Mouse (Mus musculus): Measurements from ENCODE around the gene Man2a2.
"Not testable (repeated sequence)": the region's sequence is repeated elsewhere in the genome, so short reads cannot be mapped to it uniquely, and the experiment has no call there.

Man2a2 gene

GRCm38 (mm10) chr7:80331433-80331832 lies 39.7 kb downstream of the Man2a2 start:
- H3K4me1 ChIP-seq (replicated peaks; ENCODE audit: low read depth, low read length): peaks cover 29% of the 10 kb centered on the region
- H3K27me3 ChIP-seq (ENCODE audit: insufficient read depth, low read length): no peaks in the 10 kb centered on the region
- peaks cover 88% of the 10 kb centered on the region for H3K36me3 ChIP-seq (ENCODE audit: insufficient read depth, low read length)
- H3K4me3 ChIP-seq (replicated peaks; ENCODE audit: low read length): no peak overlapping the region
- TF ChIP-seq CTCF (conservative IDR thresholded peaks at IDR 0.05; ENCODE audit: low read length) (no peak), NANOG (IDR thresholded peaks at IDR 0.05; ENCODE audit: borderline replicate concordance, low read length) (no peak), POU5F1 (IDR thresholded peaks at IDR 0.05; ENCODE audit: borderline replicate concordance, low read length) (no peak)
- H3K9me3 ChIP-seq (ENCODE audit: low read length): peaks cover 9% of the 10 kb centered on the region; the same call in 1 of the 2 replicates

- no peaks in the 10 kb centered on the region for H3K27me3 ChIP-seq (ENCODE audit: insufficient read depth, low read length)
These were observed 40.9 kb downstream of the Man2a2 start for GRCm38 (mm10) chr7:80330278-80330677.

GRCm38 (mm10) chr7:80326076-80326475 lies 45.1 kb downstream of the Man2a2 start:
- peak overlapping the region; percentile 66 for H3K4me3 ChIP-seq (replicated peaks; ENCODE audit: low read length)
- TF ChIP-seq CTCF (conservative IDR thresholded peaks at IDR 0.05; ENCODE audit: low read length) (no peak), POU5F1 (IDR thresholded peaks at IDR 0.05; ENCODE audit: borderline replicate concordance, low read length) (no peak), NANOG (IDR thresholded peaks at IDR 0.05; ENCODE audit: borderline replicate concordance, low read length) (no peak)
- H3K36me3 ChIP-seq (ENCODE audit: insufficient read depth, low read length): peaks cover 57% of the 10 kb centered on the region
- H3K27me3 ChIP-seq (ENCODE audit: insufficient read depth, low read length): no peaks in the 10 kb centered on the region
- H3K9me3 ChIP-seq (ENCODE audit: low read length): no peaks in the 10 kb centered on the region
- H3K4me1 ChIP-seq (replicated peaks; ENCODE audit: low read depth, low read length): peaks cover 46% of the 10 kb centered on the region

More at GRCm38 (mm10) chr7:80330278-80330677, 40.9 kb downstream of the Man2a2 start:
- H3K36me3 ChIP-seq (ENCODE audit: insufficient read depth, low read length): peaks cover 87% of the 10 kb centered on the region
- TF ChIP-seq NANOG (IDR thresholded peaks at IDR 0.05; ENCODE audit: borderline replicate concordance, low read length): no peak
- TF ChIP-seq POU5F1 (IDR thresholded peaks at IDR 0.05; ENCODE audit: borderline replicate concordance, low read length): no peak
- no peak for TF ChIP-seq CTCF (conservative IDR thresholded peaks at IDR 0.05; ENCODE audit: low read length)
- peaks cover 9% of the 10 kb centered on the region; the same call in 1 of the 2 replicates for H3K9me3 ChIP-seq (ENCODE audit: low read length)
- peaks cover 39% of the 10 kb centered on the region for H3K4me1 ChIP-seq (replicated peaks; ENCODE audit: low read depth, low read length)
- no peak overlapping the region for H3K4me3 ChIP-seq (replicated peaks; ENCODE audit: low read length)

- Histone ChIP-seq H3K4me3 (replicated peaks; ENCODE audit: low read length) (peak overlapping the region; percentile 66), H3K27me3 (ENCODE audit: insufficient read depth, low read length) (no peaks in the 10 kb centered on the region)
- no peak for TF ChIP-seq CTCF (conservative IDR thresholded peaks at IDR 0.05; ENCODE audit: low read length)
- TF ChIP-seq NANOG (IDR thresholded peaks at IDR 0.05; ENCODE audit: borderline replicate concordance, low read length): no peak
These were observed 45.8 kb downstream of the Man2a2 start for GRCm38 (mm10) chr7:80325292-80325868.

GRCm38 (mm10) chr7:80324816-80325119 lies 46.4 kb downstream of the Man2a2 start:
- peaks cover 54% of the 10 kb centered on the region for H3K36me3 ChIP-seq (ENCODE audit: insufficient read depth, low read length)
- H3K9me3 ChIP-seq (ENCODE audit: low read length); H3K4me3 ChIP-seq (replicated peaks; ENCODE audit: low read length); H3K27me3 ChIP-seq (ENCODE audit: insufficient read depth, low read length): not testable (repeated sequence)
- H3K4me1 ChIP-seq (replicated peaks; ENCODE audit: low read depth, low read length): peaks cover 53% of the 10 kb centered on the region

More at GRCm38 (mm10) chr7:80325292-80325868, 45.8 kb downstream of the Man2a2 start:
- H3K4me1 ChIP-seq (replicated peaks; ENCODE audit: low read depth, low read length): peaks cover 47% of the 10 kb centered on the region
- no peaks in the 10 kb centered on the region for H3K9me3 ChIP-seq (ENCODE audit: low read length)
- peaks cover 56% of the 10 kb centered on the region for H3K36me3 ChIP-seq (ENCODE audit: insufficient read depth, low read length)

GRCm38 (mm10) chr7:80324043-80324815 lies 46.9 kb downstream of the Man2a2 start, which contains the start of gene Rccd1:
Gene Rccd1 (minus strand): TSS chr7:80324454.
- peak within 1 kb of the TSS; percentile 86 for H3K4me3 ChIP-seq (replicated peaks; ENCODE audit: low read length)
- TF ChIP-seq CTCF (conservative IDR thresholded peaks at IDR 0.05; ENCODE audit: low read length): no peak
- no peak for TF ChIP-seq NANOG (IDR thresholded peaks at IDR 0.05; ENCODE audit: borderline replicate concordance, low read length)
- TF ChIP-seq POU5F1 (IDR thresholded peaks at IDR 0.05; ENCODE audit: borderline replicate concordance, low read length): no peak
- H3K4me1 ChIP-seq (replicated peaks; ENCODE audit: low read depth, low read length): peaks cover 57% of the 10 kb centered on the region
- H3K36me3 ChIP-seq (ENCODE audit: insufficient read depth, low read length): peaks cover 56% of the 10 kb centered on the region
- no peaks in the 10 kb centered on the region for H3K9me3 ChIP-seq (ENCODE audit: low read length)
- H3K27me3 ChIP-seq (ENCODE audit: insufficient read depth, low read length): no peaks in the 10 kb centered on the region

GRCm38 (mm10) chr7:80323336-80323735 lies 47.8 kb downstream of the Man2a2 start:
- Histone ChIP-seq H3K36me3 (ENCODE audit: insufficient read depth, low read length) (peaks cover 59% of the 10 kb centered on the region), H3K27me3 (ENCODE audit: insufficient read depth, low read length) (no peaks in the 10 kb centered on the region), H3K4me3 (replicated peaks; ENCODE audit: low read length) (peak overlapping the region; percentile 86), H3K4me1 (replicated peaks; ENCODE audit: low read depth, low read length) (peaks cover 56% of the 10 kb centered on the region), H3K9me3 (ENCODE audit: low read length) (no peaks in the 10 kb centered on the region)
- TF ChIP-seq NANOG (IDR thresholded peaks at IDR 0.05; ENCODE audit: borderline replicate concordance, low read length) (no peak), CTCF (conservative IDR thresholded peaks at IDR 0.05; ENCODE audit: low read length) (no peak), POU5F1 (IDR thresholded peaks at IDR 0.05; ENCODE audit: borderline replicate concordance, low read length) (no peak)

GRCm38 (mm10) chr7:80319846-80320496 lies 51.2 kb downstream of the Man2a2 start:
- Histone ChIP-seq H3K4me3 (replicated peaks; ENCODE audit: low read length) (peak overlapping the region; percentile 70), H3K9me3 (ENCODE audit: low read length) (no peaks in the 10 kb centered on the region), H3K4me1 (replicated peaks; ENCODE audit: low read depth, low read length) (peaks cover 39% of the 10 kb centered on the region), H3K36me3 (ENCODE audit: insufficient read depth, low read length) (peaks cover 53% of the 10 kb centered on the region), H3K27me3 (ENCODE audit: insufficient read depth, low read length) (no peaks in the 10 kb centered on the region)
- TF ChIP-seq CTCF (conservative IDR thresholded peaks at IDR 0.05; ENCODE audit: low read length) (no peak), POU5F1 (IDR thresholded peaks at IDR 0.05; ENCODE audit: borderline replicate concordance, low read length) (no peak), NANOG (IDR thresholded peaks at IDR 0.05; ENCODE audit: borderline replicate concordance, low read length) (no peak)
